Mouse (Mus musculus): ENCODE results near the gene Vps51.

The Vps51 gene

GRCm38 (mm10) chr19:6073889-6074288 is 3.1 kb downstream of the Vps51 start:
- no peak for DNase-seq

- no peak for DNase-seq
These were observed 5.8 kb downstream of the Vps51 start for GRCm38 (mm10) chr19:6071261-6071660.

GRCm38 (mm10) chr19:6070571-6071250 is 6.3 kb downstream of the Vps51 start:
- DNase-seq: peak; percentile 37

GRCm38 (mm10) chr19:6069851-6070250 is 7.2 kb downstream of the Vps51 start:
- DNase-seq: peak; percentile 23

GRCm38 (mm10) chr19:6068951-6069350 is 8.1 kb downstream of the Vps51 start:
- no peak for DNase-seq

- DNase-seq: peak; percentile 87
These were observed 9.2 kb downstream of the Vps51 start, which contains the start of gene Tm7sf2 for GRCm38 (mm10) chr19:6067724-6068415. TSS of gene Tm7sf2 (minus strand) at chr19:6068373.

- DNase-seq: peak; percentile 91
These were observed 9.9 kb downstream of the Vps51 start for GRCm38 (mm10) chr19:6067011-6067723.

GRCm38 (mm10) chr19:6066571-6066970 is 10.5 kb downstream of the Vps51 start:
- no peak for DNase-seq

GRCm38 (mm10) chr19:6063081-6063480 is 13.9 kb downstream of the Vps51 start:
- DNase-seq: no peak

GRCm38 (mm10) chr19:6062418-6062817 is 14.6 kb downstream of the Vps51 start:
- DNase-seq: no peak

- DNase-seq: no peak
These were observed 15.3 kb downstream of the Vps51 start for GRCm38 (mm10) chr19:6061641-6062302.

- DNase-seq: peak; percentile 89
These were observed 16.0 kb downstream of the Vps51 start, which contains the start of gene Znhit2 for GRCm38 (mm10) chr19:6061021-6061533. TSS of gene Znhit2 (plus strand) at chr19:6061192.

GRCm38 (mm10) chr19:6058966-6059365 is 18.1 kb downstream of the Vps51 start:
- peak; percentile 37 for DNase-seq

GRCm38 (mm10) chr19:6058513-6058912 is 18.5 kb downstream of the Vps51 start:
- DNase-seq: no peak

- peak; percentile 99 for DNase-seq
These were observed 19.5 kb downstream of the Vps51 start, which contains the start of the genes Mrpl49 and Fau for GRCm38 (mm10) chr19:6057313-6058096. TSS of gene Mrpl49 (minus strand) at chr19:6057785. TSS of gene Fau (plus strand) at chr19:6057844.

GRCm38 (mm10) chr19:6056696-6057095 is 20.3 kb downstream of the Vps51 start:
- DNase-seq: peak; percentile 56

GRCm38 (mm10) chr19:6054296-6054695 is 22.7 kb downstream of the Vps51 start:
- peak; percentile 18 for DNase-seq

GRCm38 (mm10) chr19:6052516-6052915 is 24.5 kb downstream of the Vps51 start:
- DNase-seq: peak; percentile 25

- DNase-seq: peak; percentile 35
These were observed 28.2 kb downstream of the Vps51 start for GRCm38 (mm10) chr19:6048681-6049410.

- peak; percentile 50 for DNase-seq
These were observed 29.2 kb downstream of the Vps51 start for GRCm38 (mm10) chr19:6047899-6048166.

GRCm38 (mm10) chr19:6047154-6047898 is 29.7 kb downstream of the Vps51 start:
- peak; percentile 73 for DNase-seq

All from cerebellum, adult 9-11 months (tissue).